Mouse (Mus musculus) intestine, postnatal 0 days (tissue): Measurements from ENCODE around the gene Selplg. TPM values are rescaled to one million over a fixed set of nuclear protein-coding genes. Genes with fewer than 3 reads are reported as not detected.
"Not testable (repeated sequence)": the region's sequence is repeated elsewhere in the genome, so short reads cannot be mapped to it uniquely, and the experiment has no call there.

Experiments
- ATAC-seq: fragments of 200-750 bp; cut with Nextera tagmentation; 2 replicates; pipeline ENCODE4 v1.8.0; 2017; ENCODE audit warnings: mild to moderate bottlenecking, moderate TSS enrichment, moderate library complexity
- H3K27ac ChIP-seq: fragments of 300-500 bp; sonication (generic); 2 replicates; pipeline ENCODE4 v1.5.1; 2014; ENCODE audit warnings: mild to moderate bottlenecking, low read depth, low read length, moderate library complexity
- H3K27me3 ChIP-seq: fragments of 300-500 bp; sonication (generic); replicated peaks from 2 replicates; pipeline ENCODE4 v1.6.1; 2014; ENCODE audit warnings: low read length, mixed read lengths; ENCODE audit not compliant: control insufficient read depth, insufficient read depth
- H3K36me3 ChIP-seq: fragments of 300-500 bp; sonication (generic); 2 replicates; pipeline ENCODE4 v1.6.1; 2014; ENCODE audit warnings: mild to moderate bottlenecking, moderate library complexity; ENCODE audit not compliant: control insufficient read depth, insufficient read depth
- H3K4me1 ChIP-seq: fragments of 300-500 bp; sonication (generic); replicated peaks from 2 replicates; pipeline ENCODE4 v1.6.1; 2014; ENCODE audit warnings: antibody characterized with exemption, low read length, mixed read lengths; ENCODE audit not compliant: control insufficient read depth, insufficient read depth
- H3K4me2 ChIP-seq: fragments of 300-500 bp; sonication (generic); replicated peaks from 2 replicates; pipeline ENCODE4 v1.6.1; 2014; ENCODE audit warnings: low read depth, mild to moderate bottlenecking, moderate library complexity
- H3K4me3 ChIP-seq: fragments of 300-500 bp; sonication (generic); 2 replicates; pipeline ENCODE4 v1.5.1; 2014; ENCODE audit warnings: low read depth, low read length
- H3K9ac ChIP-seq: fragments of 300-500 bp; sonication (generic); 2 replicates; pipeline ENCODE4 v1.6.1; 2014; ENCODE audit warnings: mild to moderate bottlenecking, low read depth, low read length
- H3K9me3 ChIP-seq: fragments of 300-500 bp; sonication (generic); 2 replicates; pipeline ENCODE4 v1.6.1; 2016; ENCODE audit warnings: mixed run types; ENCODE audit not compliant: control insufficient read depth
- CTCF ChIP-seq: sonication (generic); IDR thresholded peaks from 2 replicates; pipeline ENCODE4 v1.5.1; 2016; ENCODE audit warnings: low read depth, mild to moderate bottlenecking, control low read depth, antibody characterized with exemption, moderate library complexity
- WGBS: fragments of 180-500 bp; shearing (Covaris S2); extraction: QIAGEN DNeasy Blood & Tissue Kit; methylation state at CpG from one replicate; pipeline ENCODE4 v1.1.7; 2014; 5-methylcytosine and 5-hydroxymethylcytosine counted together
- polyA plus RNA-seq: library from polyadenylated mRNA; unstranded; fragments of >200 nt; fragmentation: Nextera tagmentation; extraction: Ambion mirVana; gene quantifications from 2 replicates; pipeline ENCODE4 v1.2.1, GENCODE M21; 2015

Selplg gene
- polyA plus RNA-seq, 1 experiment from 2014 or later: 3.2 TPM

DNA sequence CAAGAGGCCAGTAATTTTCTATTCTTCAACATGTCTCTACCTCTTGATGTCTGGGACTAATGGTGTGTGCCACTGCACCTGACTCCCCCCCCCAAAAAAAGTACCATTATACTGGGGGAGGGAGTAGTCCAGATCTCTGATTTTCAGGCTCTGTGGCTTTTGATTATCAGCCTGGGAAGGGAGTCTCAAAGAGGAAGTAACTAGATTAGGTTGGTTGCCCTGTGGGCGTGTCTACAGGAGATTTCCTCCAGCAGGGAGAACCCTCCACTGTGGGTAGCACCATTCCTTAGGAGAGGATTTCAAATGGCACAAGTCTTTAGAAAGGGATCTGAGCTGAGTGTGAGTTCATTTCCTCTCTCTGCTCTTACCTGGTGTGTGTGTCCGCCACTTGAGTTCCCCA is 19.8 kb downstream of the Selplg start:
- Histone ChIP-seq H3K9ac (no peak overlapping the region), H3K4me1 (no peaks in the 10 kb centered on the region; the same call in 1 of the 2 replicates), H3K36me3 (no peaks in the 10 kb centered on the region), H3K4me3 (no peak overlapping the region), H3K27ac (no peak overlapping the region), H3K4me2 (no peak overlapping the region), H3K27me3 (no peaks in the 10 kb centered on the region), H3K9me3 (no peaks in the 10 kb centered on the region)
- 85% methylated on average over 2 of the region's 2 CpGs for WGBS
- ATAC-seq: no peak
- no peak for TF ChIP-seq CTCF

DNA sequence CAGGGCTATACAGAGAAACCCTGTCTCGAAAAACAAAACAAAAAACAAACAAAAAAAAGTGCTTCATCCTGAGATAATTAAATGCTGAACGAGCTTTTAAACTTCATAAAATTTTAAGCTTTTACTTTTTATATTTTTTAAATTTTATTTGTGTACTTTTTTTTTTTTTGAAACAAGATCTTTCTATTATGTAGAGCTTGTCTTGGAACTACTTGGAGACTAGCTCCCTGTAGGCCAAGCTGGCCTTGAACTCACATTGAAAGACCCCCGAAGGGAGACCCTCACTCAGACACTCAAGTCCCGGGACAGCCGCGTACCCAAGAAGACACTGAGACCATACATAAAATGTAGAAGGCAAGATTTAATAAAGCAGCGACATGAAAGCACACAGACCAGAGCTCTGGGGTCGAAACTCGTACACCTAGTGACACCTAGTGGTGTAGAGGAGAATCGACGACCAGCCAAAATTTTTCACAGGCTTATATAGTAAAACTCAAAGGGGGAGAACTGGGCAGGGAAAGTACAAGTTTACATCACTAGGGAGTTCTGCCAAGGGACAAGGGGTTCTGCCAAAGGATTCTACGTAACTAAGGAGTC is 20.5 kb downstream of the Selplg start:
- not testable (repeated sequence) for H3K27me3 ChIP-seq, H3K9me3 ChIP-seq, H3K9ac ChIP-seq, H3K36me3 ChIP-seq, H3K27ac ChIP-seq, H3K4me2 ChIP-seq, H3K4me1 ChIP-seq, ATAC-seq, H3K4me3 ChIP-seq
- TF ChIP-seq CTCF: peak; percentile 62
- 18% methylated on average over 11 of the region's 12 CpGs for WGBS

DNA sequence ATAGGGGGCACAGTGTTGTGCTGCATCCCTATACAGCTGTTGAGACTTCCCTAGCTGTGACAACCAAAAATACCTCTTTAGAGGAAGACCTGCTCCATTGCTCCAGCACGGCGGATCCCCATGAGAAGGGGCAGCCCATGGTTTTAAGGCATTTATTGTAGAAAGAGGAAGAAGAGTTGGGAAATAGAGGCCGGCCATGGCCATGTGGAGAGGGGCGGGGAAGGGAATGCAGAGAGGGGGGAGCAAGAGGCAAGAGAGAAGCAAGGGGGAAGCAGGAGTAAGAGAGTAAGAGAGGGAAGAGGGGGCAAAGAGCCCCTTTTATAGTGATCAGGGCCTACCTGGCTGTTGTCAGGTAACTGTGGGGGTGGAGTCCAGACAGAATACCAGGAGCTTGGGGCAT is 22.3 kb downstream of the Selplg start:
- H3K36me3 ChIP-seq: no peaks in the 10 kb centered on the region
- H3K9ac ChIP-seq: no peak overlapping the region
- no peaks in the 10 kb centered on the region for H3K27me3 ChIP-seq
- 85% methylated on average over 4 of the region's 4 CpGs for whole genome bisulfite sequencing
- ATAC-seq: no peak
- H3K27ac ChIP-seq: no peak overlapping the region
- no peaks in the 10 kb centered on the region for H3K4me1 ChIP-seq
- TF ChIP-seq CTCF: no peak
- H3K9me3 ChIP-seq: no peaks in the 10 kb centered on the region
- no peak overlapping the region for H3K4me3 ChIP-seq
- H3K4me2 ChIP-seq: no peak overlapping the region

DNA sequence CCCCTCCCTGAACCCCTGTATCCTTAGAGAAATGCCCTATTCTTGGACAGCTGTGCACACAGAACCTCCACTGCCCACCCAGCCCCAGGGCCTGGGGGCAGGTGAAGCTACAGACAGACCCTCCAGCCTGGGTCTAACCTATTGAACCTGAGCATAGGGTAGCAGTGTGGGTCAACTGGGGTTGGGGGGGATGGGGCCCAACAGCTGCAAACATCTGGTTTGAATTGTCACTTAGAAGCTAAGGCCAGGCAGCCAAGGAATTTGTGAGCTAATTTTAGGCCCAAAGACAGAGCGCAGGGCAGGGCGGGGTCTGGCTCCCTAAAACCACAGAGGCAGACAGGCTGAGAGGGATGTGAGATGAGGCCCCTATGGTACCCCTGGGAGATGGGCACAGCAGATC is 24.3 kb downstream of the Selplg start:
- no peaks in the 10 kb centered on the region for H3K27me3 ChIP-seq
- no peak for TF ChIP-seq CTCF
- H3K4me2 ChIP-seq: no peak overlapping the region
- no peaks in the 10 kb centered on the region for H3K4me1 ChIP-seq
- no peak overlapping the region for H3K4me3 ChIP-seq
- 64% methylated on average over 2 of the region's 2 CpGs for WGBS
- H3K9ac ChIP-seq: no peak overlapping the region
- no peaks in the 10 kb centered on the region for H3K36me3 ChIP-seq
- H3K27ac ChIP-seq: no peak overlapping the region
- ATAC-seq: no peak
- H3K9me3 ChIP-seq: no peaks in the 10 kb centered on the region

DNA sequence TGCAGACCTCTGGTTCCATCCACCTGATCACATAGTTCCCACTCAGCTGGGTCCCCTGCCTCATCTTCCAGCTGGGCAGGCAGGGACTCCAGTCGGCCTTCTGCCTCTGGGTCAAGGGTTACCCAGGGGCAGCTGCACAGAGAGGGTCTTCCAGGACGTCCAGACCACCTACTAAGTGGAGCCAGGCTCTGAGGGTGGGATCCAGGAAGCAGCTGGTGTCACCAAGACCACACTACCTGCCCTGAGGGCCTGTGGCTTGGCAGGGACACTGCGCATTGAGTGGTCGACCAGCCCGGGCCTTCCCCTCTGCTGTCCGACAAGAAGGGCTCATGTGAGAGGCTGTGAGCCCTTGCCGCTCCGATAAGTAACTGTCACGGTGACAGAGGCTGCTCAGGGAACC is 24.7 kb downstream of the Selplg start:
- no peak overlapping the region for H3K4me3 ChIP-seq
- no peaks in the 10 kb centered on the region for H3K27me3 ChIP-seq
- TF ChIP-seq CTCF: no peak
- no peaks in the 10 kb centered on the region for H3K4me1 ChIP-seq
- no peak overlapping the region for H3K4me2 ChIP-seq
- no peak overlapping the region for H3K9ac ChIP-seq
- no peak overlapping the region for H3K27ac ChIP-seq
- WGBS: 61% methylated on average over 9 of the region's 9 CpGs
- no peaks in the 10 kb centered on the region for H3K36me3 ChIP-seq
- H3K9me3 ChIP-seq: no peaks in the 10 kb centered on the region
- no peak for ATAC-seq

GRCm38 (mm10) chr5:113806414-113806813 is 26.0 kb downstream of the Selplg start:
- Histone ChIP-seq H3K27ac (no peak overlapping the region), H3K9me3 (no peaks in the 10 kb centered on the region), H3K4me3 (no peak overlapping the region), H3K4me2 (no peak overlapping the region), H3K4me1 (no peaks in the 10 kb centered on the region), H3K9ac (no peak overlapping the region), H3K36me3 (no peaks in the 10 kb centered on the region), H3K27me3 (no peaks in the 10 kb centered on the region)
- 0 out of 2 replicates have a peak, but pooled peaks have one; percentile 28 for ATAC-seq
- 18% methylated on average over 10 of the region's 10 CpGs for WGBS
- no peak for TF ChIP-seq CTCF

- Histone ChIP-seq H3K9me3 (no peaks in the 10 kb centered on the region), H3K4me3 (no peak overlapping the region), H3K36me3 (no peaks in the 10 kb centered on the region), H3K27me3 (no peaks in the 10 kb centered on the region), H3K4me1 (no peaks in the 10 kb centered on the region), H3K9ac (no peak overlapping the region), H3K4me2 (no peak overlapping the region), H3K27ac (no peak overlapping the region)
- WGBS: 77% methylated on average over 9 of the region's 9 CpGs
- TF ChIP-seq CTCF: no peak
- ATAC-seq: no peak
These were observed 27.1 kb downstream of the Selplg start for GRCm38 (mm10) chr5:113805301-113805700.
